Mouse (Mus musculus): Measurements from ENCODE around the gene Slc6a8. TPM values are rescaled to one million over a fixed set of nuclear protein-coding genes. Genes with fewer than 3 reads are reported as not detected.
A peak's percentile ranks its signal among the peaks of the same experiment; 100 is the strongest.

The Slc6a8 gene
- polyA plus RNA-seq, 1 experiment from 2014 or later: 9.2 TPM

DNA sequence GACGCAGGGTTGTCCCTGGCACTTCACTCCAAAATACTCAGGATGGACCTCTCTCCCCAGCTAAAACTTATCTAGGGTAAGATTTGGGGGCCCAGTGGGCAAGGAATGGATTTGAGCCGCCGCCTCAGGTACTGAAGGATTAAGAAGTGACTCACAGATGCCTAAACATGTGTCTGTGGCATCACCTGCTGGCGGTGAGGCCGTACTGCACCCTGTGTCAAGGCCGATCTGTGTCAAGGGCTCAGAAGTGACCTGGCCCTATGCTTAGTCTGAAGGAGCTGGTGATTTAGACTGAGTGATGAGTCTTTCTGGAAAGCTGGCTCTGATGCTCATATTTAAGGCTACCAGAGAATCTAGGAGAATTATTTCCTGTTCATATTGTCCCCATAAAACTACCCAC lies 18.8 kb upstream of the Slc6a8 start:
- Histone ChIP-seq H3K36me3 (ENCODE audit: control insufficient read depth, insufficient read depth) (no peaks in the 10 kb centered on the region), H3K27me3 (ENCODE audit: control insufficient read depth, insufficient read depth, low read length) (no peaks in the 10 kb centered on the region), H3K4me3 (ENCODE audit: low read length) (no peak overlapping the region), H3K4me2 (ENCODE audit: low read depth, low read length) (no peak overlapping the region), H3K4me1 (ENCODE audit: control insufficient read depth, insufficient read depth, low read length) (no peaks in the 10 kb centered on the region), H3K9ac (ENCODE audit: low read length) (no peak overlapping the region), H3K9me3 (replicated peaks; ENCODE audit: control insufficient read depth, low read length) (no peaks in the 10 kb centered on the region), H3K27ac (ENCODE audit: low read length) (no peak overlapping the region)
- no peak; the same call in 1 of the 2 replicates for ATAC-seq (replicated peaks; ENCODE audit: extremely low read depth, insufficient read depth, low FRiP score)
- WGBS: 8% methylated on average over 6 of the region's 6 CpGs

DNA sequence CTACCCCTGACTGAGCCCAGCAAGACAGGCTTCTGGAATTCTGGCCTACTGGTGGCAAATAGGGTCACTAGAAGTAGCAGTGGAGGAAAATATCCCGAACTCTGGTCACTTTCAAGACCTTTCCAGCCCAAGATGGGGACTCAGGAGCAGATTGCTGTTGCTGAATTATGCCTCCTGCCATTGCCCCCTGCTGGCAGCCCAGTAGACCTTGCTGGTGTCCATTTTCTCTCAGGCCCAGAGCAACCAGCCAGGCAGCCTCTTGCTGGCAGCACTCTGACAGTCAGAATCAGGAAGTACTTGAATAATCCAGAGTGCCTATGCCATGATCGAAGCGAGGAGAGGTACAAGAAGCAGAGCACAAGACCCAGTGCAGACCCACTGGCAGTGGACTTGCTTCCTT lies 17.4 kb upstream of the Slc6a8 start:
- no peak for ATAC-seq (replicated peaks; ENCODE audit: extremely low read depth, insufficient read depth, low FRiP score)
- Histone ChIP-seq H3K4me1 (ENCODE audit: control insufficient read depth, insufficient read depth, low read length) (no peaks in the 10 kb centered on the region; the same call in 1 of the 2 replicates), H3K27ac (ENCODE audit: low read length) (no peak overlapping the region), H3K36me3 (ENCODE audit: control insufficient read depth, insufficient read depth) (no peaks in the 10 kb centered on the region), H3K9ac (ENCODE audit: low read length) (no peak overlapping the region), H3K27me3 (ENCODE audit: control insufficient read depth, insufficient read depth, low read length) (no peaks in the 10 kb centered on the region), H3K9me3 (replicated peaks; ENCODE audit: control insufficient read depth, low read length) (no peaks in the 10 kb centered on the region), H3K4me3 (ENCODE audit: low read length) (no peak overlapping the region), H3K4me2 (ENCODE audit: low read depth, low read length) (no peak overlapping the region)
- 40% methylated on average over 3 of the region's 3 CpGs for WGBS

DNA sequence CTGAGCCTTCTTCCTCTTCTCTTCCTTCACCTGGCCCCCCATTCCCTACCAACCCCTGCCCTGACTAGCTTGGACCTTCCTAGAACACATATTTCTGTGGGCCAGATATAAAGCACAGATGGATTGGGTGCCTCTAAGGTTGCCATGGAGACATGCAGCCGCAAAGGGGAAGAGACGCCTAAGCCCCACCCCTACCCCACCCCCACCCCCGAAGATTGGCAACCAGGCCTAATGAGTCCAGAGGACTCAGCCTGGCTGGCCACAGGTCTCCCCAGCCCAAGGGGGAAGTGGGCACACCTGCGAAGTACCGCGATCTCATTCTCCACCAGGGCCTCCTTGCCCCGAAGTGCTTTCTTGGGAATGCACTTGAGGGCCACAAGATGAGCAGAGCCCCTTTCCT lies 14.6 kb upstream of the Slc6a8 start:
- no peaks in the 10 kb centered on the region for H3K27me3 ChIP-seq (ENCODE audit: control insufficient read depth, insufficient read depth, low read length)
- no peaks in the 10 kb centered on the region for H3K36me3 ChIP-seq (ENCODE audit: control insufficient read depth, insufficient read depth)
- H3K9me3 ChIP-seq (replicated peaks; ENCODE audit: control insufficient read depth, low read length): 0 out of 2 replicates have a peak, but pooled peaks cover 3% of the 10 kb centered on the region
- H3K4me3 ChIP-seq (ENCODE audit: low read length): no peak overlapping the region
- WGBS: 48% methylated on average over 7 of the region's 7 CpGs
- H3K9ac ChIP-seq (ENCODE audit: low read length): no peak overlapping the region
- no peak overlapping the region for H3K27ac ChIP-seq (ENCODE audit: low read length)
- H3K4me2 ChIP-seq (ENCODE audit: low read depth, low read length): no peak overlapping the region
- ATAC-seq (replicated peaks; ENCODE audit: extremely low read depth, insufficient read depth, low FRiP score): no peak
- H3K4me1 ChIP-seq (ENCODE audit: control insufficient read depth, insufficient read depth, low read length): no peaks in the 10 kb centered on the region; the same call in 1 of the 2 replicates

DNA sequence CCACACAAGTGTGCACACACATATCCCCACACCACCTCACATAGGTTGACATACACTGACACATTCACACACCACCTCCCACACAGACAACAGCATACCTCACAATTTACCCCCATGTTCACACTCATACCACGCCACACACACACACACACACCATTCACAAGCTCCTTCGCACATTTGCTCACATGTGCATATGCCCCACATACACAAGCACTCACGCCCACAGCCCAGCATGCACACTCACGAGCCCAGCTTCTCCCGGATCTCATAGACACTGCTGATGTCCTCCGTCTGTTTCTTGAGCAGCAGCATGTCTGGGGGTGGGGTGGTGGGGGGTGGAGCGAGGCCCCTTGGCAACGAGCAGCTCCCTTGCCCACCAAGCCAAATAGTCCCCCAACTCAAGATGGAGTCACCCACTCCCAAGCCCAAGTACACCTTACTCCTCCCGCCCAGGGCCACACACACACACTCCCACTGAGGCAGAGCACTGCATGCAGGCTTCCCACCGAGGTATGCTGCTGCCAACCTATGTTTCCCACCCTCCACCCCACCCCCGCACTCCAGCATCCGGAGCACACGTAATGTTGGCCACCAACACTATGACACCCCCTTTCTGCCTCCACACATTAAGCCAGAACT lies 13.9 kb upstream of the Slc6a8 start:
- no peak overlapping the region for H3K9ac ChIP-seq (ENCODE audit: low read length)
- peak; percentile 35; the same call in 1 of the 2 replicates for ATAC-seq (replicated peaks; ENCODE audit: extremely low read depth, insufficient read depth, low FRiP score)
- H3K4me2 ChIP-seq (ENCODE audit: low read depth, low read length): peak overlapping the region; percentile 80

DNA sequence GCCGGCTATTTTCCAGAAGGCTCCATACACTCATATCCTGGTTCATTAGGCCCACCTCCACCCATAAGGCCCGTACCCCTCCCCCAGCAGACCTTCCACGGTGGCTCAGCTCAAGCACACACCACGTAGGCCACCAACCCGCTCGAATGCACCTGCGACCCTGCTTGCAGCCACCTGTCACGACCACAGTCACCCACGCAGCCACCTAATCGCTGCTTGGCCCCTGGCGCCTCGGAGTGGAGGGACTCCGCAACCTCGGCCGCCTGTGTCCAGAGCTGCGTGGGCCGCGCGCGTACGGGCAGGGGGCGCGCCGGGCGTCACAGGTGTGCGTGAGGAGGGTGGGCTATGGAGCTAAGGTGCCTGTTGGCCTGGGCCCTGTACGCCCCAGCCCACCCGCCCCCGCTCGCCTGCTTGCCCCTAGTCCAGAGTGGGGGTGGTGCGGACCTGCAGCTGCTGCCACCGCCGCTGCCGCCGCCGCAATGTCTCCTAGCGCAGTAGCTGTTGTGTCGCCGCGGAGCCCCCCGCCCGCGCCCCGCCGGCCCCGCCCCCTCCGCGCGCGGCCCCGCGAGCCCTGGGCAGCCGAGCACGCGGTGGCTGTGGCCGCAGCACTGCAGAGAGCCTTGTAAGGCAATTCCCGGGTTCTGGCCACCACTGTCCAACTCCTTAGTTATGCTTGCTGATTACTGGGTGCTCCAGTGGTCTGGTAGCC lies 13.2 kb upstream of the Slc6a8 start, which contains the start of gene Pnck:
TSS of gene Pnck (minus strand) at position 543 of the 709 bp plus-strand sequence.
- H3K27me3 ChIP-seq (ENCODE audit: control insufficient read depth, insufficient read depth, low read length): no peaks in the 10 kb centered on the region
- peak within 1 kb of the TSS; percentile 80 for H3K4me2 ChIP-seq (ENCODE audit: low read depth, low read length)
- H3K36me3 ChIP-seq (ENCODE audit: control insufficient read depth, insufficient read depth): no peaks in the 10 kb centered on the region
- H3K4me1 ChIP-seq (ENCODE audit: control insufficient read depth, insufficient read depth, low read length): no peaks in the 10 kb centered on the region; the same call in 1 of the 2 replicates
- peak; percentile 42; the same call in 1 of the 2 replicates for ATAC-seq (replicated peaks; ENCODE audit: extremely low read depth, insufficient read depth, low FRiP score)
- H3K9me3 ChIP-seq (replicated peaks; ENCODE audit: control insufficient read depth, low read length): 0 out of 2 replicates have a peak, but pooled peaks cover 3% of the 10 kb centered on the region
- WGBS: 16% methylated on average over 52 of the region's 57 CpGs
- peak within 1 kb of the TSS; percentile 70 for H3K9ac ChIP-seq (ENCODE audit: low read length)
- H3K4me3 ChIP-seq (ENCODE audit: low read length): peak within 1 kb of the TSS; percentile 57
- no peak within 1 kb of the TSS for H3K27ac ChIP-seq (ENCODE audit: low read length)

More for the DNA sequence above, 13.9 kb upstream of the Slc6a8 start:
- Histone ChIP-seq H3K27me3 (ENCODE audit: control insufficient read depth, insufficient read depth, low read length) (no peaks in the 10 kb centered on the region), H3K4me1 (ENCODE audit: control insufficient read depth, insufficient read depth, low read length) (no peaks in the 10 kb centered on the region; the same call in 1 of the 2 replicates), H3K9me3 (replicated peaks; ENCODE audit: control insufficient read depth, low read length) (0 out of 2 replicates have a peak, but pooled peaks cover 3% of the 10 kb centered on the region), H3K4me3 (ENCODE audit: low read length) (peak overlapping the region; percentile 57), H3K36me3 (ENCODE audit: control insufficient read depth, insufficient read depth) (no peaks in the 10 kb centered on the region), H3K27ac (ENCODE audit: low read length) (no peak overlapping the region)
- WGBS: 57% methylated on average over 13 of the region's 13 CpGs

DNA sequence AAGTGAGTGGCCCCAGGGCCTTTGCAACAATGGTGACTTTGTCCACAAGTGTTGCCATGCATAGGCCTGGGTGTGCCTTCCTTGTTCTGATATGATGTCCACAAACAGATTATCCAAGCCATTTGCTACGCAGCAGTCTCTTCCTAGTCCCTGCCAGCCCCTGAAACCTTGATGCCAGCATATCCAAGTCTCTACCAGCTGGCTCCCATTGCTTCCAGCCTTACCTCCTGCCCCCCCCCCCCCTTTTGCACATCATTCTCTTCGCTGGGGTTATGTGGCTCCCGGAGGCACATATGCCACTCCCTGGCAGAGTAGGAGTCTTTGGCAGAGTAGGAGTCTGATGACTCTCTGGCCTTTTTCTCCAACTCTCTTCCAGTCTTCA lies 12.7 kb upstream of the Slc6a8 start:
- Histone ChIP-seq H3K9ac (ENCODE audit: low read length) (peak overlapping the region; percentile 70), H3K9me3 (replicated peaks; ENCODE audit: control insufficient read depth, low read length) (0 out of 2 replicates have a peak, but pooled peaks cover 3% of the 10 kb centered on the region), H3K36me3 (ENCODE audit: control insufficient read depth, insufficient read depth) (no peaks in the 10 kb centered on the region), H3K4me3 (ENCODE audit: low read length) (peak overlapping the region; percentile 57), H3K27ac (ENCODE audit: low read length) (no peak overlapping the region), H3K4me1 (ENCODE audit: control insufficient read depth, insufficient read depth, low read length) (no peaks in the 10 kb centered on the region; the same call in 1 of the 2 replicates), H3K27me3 (ENCODE audit: control insufficient read depth, insufficient read depth, low read length) (no peaks in the 10 kb centered on the region), H3K4me2 (ENCODE audit: low read depth, low read length) (peak overlapping the region; percentile 80)
- ATAC-seq (replicated peaks; ENCODE audit: extremely low read depth, insufficient read depth, low FRiP score): no peak
- 80% methylated on average over 3 of the region's 3 CpGs for WGBS

DNA sequence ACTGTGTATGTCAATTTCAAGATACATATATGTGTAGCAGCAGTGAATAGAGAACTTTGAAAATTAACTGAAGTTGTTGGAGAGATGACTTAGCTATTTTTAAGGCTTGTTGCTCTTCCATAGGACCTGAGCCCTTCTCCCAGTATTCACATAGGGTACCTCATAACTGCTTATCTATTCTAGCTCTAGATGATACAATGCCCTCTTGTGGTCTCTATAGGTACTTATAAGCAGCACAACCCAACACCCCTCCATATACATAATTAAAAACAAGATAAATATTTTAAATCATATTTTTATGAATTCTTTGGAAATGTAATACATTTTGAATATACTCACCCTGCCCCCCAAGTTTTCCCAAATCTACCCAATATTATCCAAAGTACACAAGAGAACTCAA lies 9.8 kb upstream of the Slc6a8 start:
- no peaks in the 10 kb centered on the region for H3K36me3 ChIP-seq (ENCODE audit: control insufficient read depth, insufficient read depth)
- H3K4me1 ChIP-seq (ENCODE audit: control insufficient read depth, insufficient read depth, low read length): no peaks in the 10 kb centered on the region; the same call in 1 of the 2 replicates
- H3K4me3 ChIP-seq (ENCODE audit: low read length): no peak overlapping the region
- no peak overlapping the region for H3K9ac ChIP-seq (ENCODE audit: low read length)
- 0 out of 2 replicates have a peak, but pooled peaks cover 3% of the 10 kb centered on the region for H3K9me3 ChIP-seq (replicated peaks; ENCODE audit: control insufficient read depth, low read length)
- no peak overlapping the region for H3K4me2 ChIP-seq (ENCODE audit: low read depth, low read length)
- no peaks in the 10 kb centered on the region for H3K27me3 ChIP-seq (ENCODE audit: control insufficient read depth, insufficient read depth, low read length)
- ATAC-seq (replicated peaks; ENCODE audit: extremely low read depth, insufficient read depth, low FRiP score): no peak
- H3K27ac ChIP-seq (ENCODE audit: low read length): no peak overlapping the region

DNA sequence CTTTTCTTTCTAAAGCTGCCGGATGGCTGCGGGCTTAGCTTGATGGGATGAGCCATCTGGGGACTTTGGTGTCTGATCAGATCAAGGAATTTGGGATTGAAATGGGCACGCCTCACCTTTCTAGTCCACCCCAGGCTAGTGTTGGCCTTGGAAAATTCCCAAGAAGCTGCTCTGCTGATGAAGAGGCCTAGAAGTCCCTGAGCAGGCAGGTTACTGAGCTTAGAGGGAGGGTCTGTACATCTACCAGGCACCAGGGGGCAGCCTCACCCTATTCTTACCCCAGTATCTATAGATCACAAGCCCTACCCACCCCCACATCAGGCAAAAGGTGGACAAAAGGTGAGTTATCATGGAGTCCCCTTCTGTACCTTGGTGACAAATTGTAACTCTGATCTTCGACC lies 919 bp upstream of the Slc6a8 start:
- Histone ChIP-seq H3K4me3 (ENCODE audit: low read length) (no peak overlapping the region), H3K9me3 (replicated peaks; ENCODE audit: control insufficient read depth, low read length) (no peaks in the 10 kb centered on the region), H3K4me1 (ENCODE audit: control insufficient read depth, insufficient read depth, low read length) (peaks cover 9% of the 10 kb centered on the region; the same call in 1 of the 2 replicates), H3K9ac (ENCODE audit: low read length) (no peak overlapping the region), H3K36me3 (ENCODE audit: control insufficient read depth, insufficient read depth) (no peaks in the 10 kb centered on the region), H3K4me2 (ENCODE audit: low read depth, low read length) (no peak overlapping the region), H3K27ac (ENCODE audit: low read length) (no peak overlapping the region), H3K27me3 (ENCODE audit: control insufficient read depth, insufficient read depth, low read length) (no peaks in the 10 kb centered on the region; the same call in 1 of the 2 replicates)
- 59% methylated on average over 4 of the region's 4 CpGs for WGBS
- 0 out of 2 replicates have a peak, but pooled peaks have one; percentile 26 for ATAC-seq (replicated peaks; ENCODE audit: extremely low read depth, insufficient read depth, low FRiP score)

DNA sequence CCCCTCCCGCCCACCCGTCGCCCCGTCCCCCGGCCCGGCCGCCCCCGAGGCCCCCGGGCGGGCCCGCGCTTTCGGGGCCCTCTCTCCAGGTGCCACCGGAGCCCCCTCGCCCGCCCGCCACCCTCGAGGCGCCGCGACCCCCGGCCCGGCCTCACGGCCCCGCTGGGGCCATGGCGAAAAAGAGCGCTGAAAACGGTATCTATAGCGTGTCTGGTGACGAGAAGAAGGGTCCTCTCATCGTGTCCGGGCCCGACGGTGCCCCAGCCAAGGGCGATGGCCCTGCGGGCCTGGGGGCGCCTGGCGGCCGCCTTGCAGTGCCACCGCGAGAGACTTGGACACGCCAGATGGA lies 643 bp downstream of the Slc6a8 start:
- 20% methylated on average over 32 of the region's 42 CpGs for WGBS
- ATAC-seq (replicated peaks; ENCODE audit: extremely low read depth, insufficient read depth, low FRiP score): 0 out of 2 replicates have a peak, but pooled peaks have one; percentile 2

More for the DNA sequence above, 643 bp downstream of the Slc6a8 start:
- H3K4me1 ChIP-seq (ENCODE audit: control insufficient read depth, insufficient read depth, low read length): peaks cover 9% of the 10 kb centered on the region; the same call in 1 of the 2 replicates
- H3K9ac ChIP-seq (ENCODE audit: low read length): peak overlapping the region; percentile 87
- peak overlapping the region; percentile 66 for H3K4me2 ChIP-seq (ENCODE audit: low read depth, low read length)
- 0 out of 2 replicates have a peak, but pooled peaks cover 2% of the 10 kb centered on the region for H3K36me3 ChIP-seq (ENCODE audit: control insufficient read depth, insufficient read depth)
- peak overlapping the region; percentile 81 for H3K27ac ChIP-seq (ENCODE audit: low read length)
- no peaks in the 10 kb centered on the region for H3K9me3 ChIP-seq (replicated peaks; ENCODE audit: control insufficient read depth, low read length)
- peak overlapping the region; percentile 72 for H3K4me3 ChIP-seq (ENCODE audit: low read length)
- H3K27me3 ChIP-seq (ENCODE audit: control insufficient read depth, insufficient read depth, low read length): no peaks in the 10 kb centered on the region; the same call in 1 of the 2 replicates

All from heart, embryonic 16.5 days (tissue).